In the genomic region with DNA sequence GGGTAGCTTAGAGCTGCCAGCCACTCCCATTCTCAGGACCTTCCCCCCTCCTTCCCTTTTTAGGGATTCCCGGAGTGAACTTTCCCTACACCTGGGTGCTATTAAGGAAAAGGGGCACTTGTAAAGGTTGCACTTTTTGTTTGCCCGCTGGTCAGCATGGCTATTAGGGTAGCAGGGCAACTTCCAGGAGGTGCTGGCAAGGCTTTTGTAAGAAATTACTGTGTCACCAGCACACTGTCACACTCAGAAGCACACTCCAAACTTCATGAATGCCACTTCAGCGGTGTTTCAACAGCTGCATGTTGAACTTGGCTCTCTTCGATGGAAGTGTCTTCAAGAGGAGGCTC, we compare ENCODE assay signal across 9 mouse cellular contexts. TPM values are rescaled to one million over a fixed set of nuclear protein-coding genes. Genes with fewer than 3 reads are reported as not detected.
A peak's percentile ranks its signal among the peaks of the same experiment; 100 is the strongest.
DNase-seq lines count a peak whose midpoint lies in the region; ATAC-seq lines count a peak whose summit lies in the region.
"Had no signal": no experiment of that assay in that cellular context is flagged by ENCODE, and none has a peak within 500 bp of the region (broad histone marks: within the 10 kb centered on the region; RNA-seq: fewer than 3 reads in every experiment).

No protein-coding gene starts in this region.

- WGBS in heart, embryonic 10.5 days = 2% methylated on average over 4 of the region's 4 CpGs
- WGBS in embryonic facial prominence, embryonic 13.5 days = 2% methylated on average over 4 of the region's 4 CpGs
- WGBS in limb, embryonic 12.5 days = 0% methylated on average over 4 of the region's 4 CpGs
- WGBS in midbrain, embryonic 15.5 days = 2% methylated on average over 4 of the region's 4 CpGs

- H3K36me3 ChIP-seq in heart, embryonic 10.5 days = no peaks in the 10 kb centered on the region
- H3K36me3 ChIP-seq in embryonic facial prominence, embryonic 13.5 days = no peaks in the 10 kb centered on the region
- H3K36me3 ChIP-seq in limb, embryonic 12.5 days = no peaks in the 10 kb centered on the region
- H3K36me3 ChIP-seq in midbrain, embryonic 15.5 days (replicated peaks) = no peaks in the 10 kb centered on the region

- DNase-seq in heart, embryonic 10.5 days (ENCODE audit: low spot score) = no peak
- DNase-seq in heart, postnatal 4 days = no peak
- DNase-seq in retina, embryonic 14.5 days (ENCODE audit: low spot score) = no peak
- DNase-seq in right cerebral cortex, postnatal 36 days (ENCODE audit: low spot score in 2 of 2) = no peak
- DNase-seq in layer of hippocampus, postnatal 10 days (ENCODE audit: low spot score in 2 of 2) = no peak
- DNase-seq: right cerebral cortex, postnatal 25 days had no signal

- H3K4me3 ChIP-seq in heart, embryonic 10.5 days = peak overlapping the region; percentile 65
- peak overlapping the region; percentile 52 for H3K4me3 ChIP-seq in embryonic facial prominence, embryonic 13.5 days
- peak overlapping the region; percentile 55 for H3K4me3 ChIP-seq in limb, embryonic 12.5 days (replicated peaks)
- H3K4me3 ChIP-seq in midbrain, embryonic 15.5 days = peak overlapping the region; percentile 33

- peaks cover 22% of the 10 kb centered on the region for H3K4me1 ChIP-seq in heart, embryonic 10.5 days
- H3K4me1 ChIP-seq in embryonic facial prominence, embryonic 13.5 days = peaks cover 27% of the 10 kb centered on the region
- peaks cover 35% of the 10 kb centered on the region for H3K4me1 ChIP-seq in limb, embryonic 12.5 days (replicated peaks)
- peaks cover 26% of the 10 kb centered on the region for H3K4me1 ChIP-seq in midbrain, embryonic 15.5 days

- H3K9me3 ChIP-seq in heart, embryonic 10.5 days = no peaks in the 10 kb centered on the region
- H3K9me3 ChIP-seq in embryonic facial prominence, embryonic 13.5 days = no peaks in the 10 kb centered on the region
- H3K9me3 ChIP-seq in limb, embryonic 12.5 days = no peaks in the 10 kb centered on the region
- no peaks in the 10 kb centered on the region for H3K9me3 ChIP-seq in midbrain, embryonic 15.5 days

- H3K9ac ChIP-seq in embryonic facial prominence, embryonic 13.5 days = no peak overlapping the region
- H3K9ac ChIP-seq in limb, embryonic 12.5 days (replicated peaks) = peak overlapping the region; percentile 58; the same call in 1 of the 2 replicates
- H3K9ac ChIP-seq in midbrain, embryonic 15.5 days = no peak overlapping the region

- H3K27me3 ChIP-seq in heart, embryonic 10.5 days (ENCODE audit: insufficient read depth, poor library complexity, severe bottlenecking) = peaks cover 76% of the 10 kb centered on the region
- H3K27me3 ChIP-seq in embryonic facial prominence, embryonic 13.5 days = peaks cover 70% of the 10 kb centered on the region
- H3K27me3 ChIP-seq in limb, embryonic 12.5 days = peaks cover 53% of the 10 kb centered on the region
- peaks cover 62% of the 10 kb centered on the region for H3K27me3 ChIP-seq in midbrain, embryonic 15.5 days (replicated peaks)

- H3K4me2 ChIP-seq in embryonic facial prominence, embryonic 13.5 days = peak overlapping the region; percentile 96
- H3K4me2 ChIP-seq in limb, embryonic 12.5 days = peak overlapping the region; percentile 98
- H3K4me2 ChIP-seq in midbrain, embryonic 15.5 days = peak overlapping the region; percentile 65

- ATAC-seq in embryonic facial prominence, embryonic 13.5 days (ENCODE audit: insufficient number of reproducible peaks, insufficient read depth, low FRiP score, low TSS enrichment, low read depth) = no peak
- ATAC-seq in limb, embryonic 12.5 days (ENCODE audit: insufficient number of reproducible peaks, insufficient read depth, low FRiP score, low TSS enrichment, low read depth) = no peak
- ATAC-seq in midbrain, embryonic 15.5 days (replicated peaks) = no peak

- H3K27ac ChIP-seq in heart, embryonic 10.5 days = no peak overlapping the region
- no peak overlapping the region for H3K27ac ChIP-seq in embryonic facial prominence, embryonic 13.5 days
- H3K27ac ChIP-seq in limb, embryonic 12.5 days = no peak overlapping the region
- H3K27ac ChIP-seq in midbrain, embryonic 15.5 days = no peak overlapping the region

RNA-seq across cellular contexts. Expression of gene Spata18, which starts 0.6 kb away (rescaled TPM):
- not detected in 2 replicates for polyA plus RNA-seq in heart, embryonic 10.5 days (2016; fragmentation: Nextera tagmentation; extraction: Ambion mirVana)
- total RNA-seq in heart, postnatal 4 days (2021) = 1 to 10 TPM; 2.0 to 2.7 TPM
- 0.21 TPM in 1 of 2 replicates, not detected in the other for polyA plus RNA-seq in embryonic facial prominence, embryonic 13.5 days (2015; fragmentation: Nextera tagmentation; extraction: Ambion mirVana)
- polyA plus RNA-seq in limb, embryonic 12.5 days (2016; fragmentation: Nextera tagmentation; extraction: Ambion mirVana) = 1.9 and 2.0 TPM in 2 replicates
- 0.30 and 0.52 TPM in 2 replicates for polyA plus RNA-seq in midbrain, embryonic 15.5 days (2015; fragmentation: Nextera tagmentation; extraction: Ambion mirVana)
- total RNA-seq in layer of hippocampus, postnatal 10 days (2021) = 1 to 10 TPM; 2.4 to 2.6 TPM

RNA-seq across cellular contexts. Expression of gene Sgcb, which starts 4.2 kb away (rescaled TPM):
- 22.8 and 26.0 TPM in 2 replicates for polyA plus RNA-seq in heart, embryonic 10.5 days (2016; fragmentation: Nextera tagmentation; extraction: Ambion mirVana)
- 10 to 100 TPM; 58.7 to 61.2 TPM for total RNA-seq in heart, postnatal 4 days (2021)
- polyA plus RNA-seq in embryonic facial prominence, embryonic 13.5 days (2015; fragmentation: Nextera tagmentation; extraction: Ambion mirVana) = 32.7 and 33.4 TPM in 2 replicates
- polyA plus RNA-seq in limb, embryonic 12.5 days (2016; fragmentation: Nextera tagmentation; extraction: Ambion mirVana) = 35.1 and 38.2 TPM in 2 replicates
- polyA plus RNA-seq in midbrain, embryonic 15.5 days (2015; fragmentation: Nextera tagmentation; extraction: Ambion mirVana) = 35.8 and 36.6 TPM in 2 replicates
- 10 to 100 TPM; 63.2 to 66.0 TPM for total RNA-seq in layer of hippocampus, postnatal 10 days (2021)

RNA-seq across cellular contexts. Expression of gene Lrrc66, which starts 19.5 kb away (rescaled TPM):
- polyA plus RNA-seq in heart, embryonic 10.5 days (2016; fragmentation: Nextera tagmentation; extraction: Ambion mirVana) = 0.04 and 0.11 TPM in 2 replicates
- total RNA-seq in heart, postnatal 4 days (2021) = under 1 TPM in 1 of 2 experiments, not detected in 1; 0.32 TPM
- not detected in 2 replicates for polyA plus RNA-seq in embryonic facial prominence, embryonic 13.5 days (2015; fragmentation: Nextera tagmentation; extraction: Ambion mirVana)
- not detected in 2 replicates for polyA plus RNA-seq in limb, embryonic 12.5 days (2016; fragmentation: Nextera tagmentation; extraction: Ambion mirVana)
- not detected in 2 replicates for polyA plus RNA-seq in midbrain, embryonic 15.5 days (2015; fragmentation: Nextera tagmentation; extraction: Ambion mirVana)
- 1 to 10 TPM in 1 of 2 experiments, not detected in 1; 1.2 TPM for total RNA-seq in layer of hippocampus, postnatal 10 days (2021)
